Mouse (Mus musculus): Measurements from ENCODE around the gene Hlcs. TPM values are rescaled to one million over a fixed set of nuclear protein-coding genes. Genes with fewer than 3 reads are reported as not detected.
A peak's percentile ranks its signal among the peaks of the same experiment; 100 is the strongest.

Hlcs gene
- polyA plus RNA-seq, 1 experiment from 2014 or later: 7.2 TPM

- 29% methylated on average over 2 of the region's 2 CpGs for WGBS
- no peaks in the 10 kb centered on the region for H3K36me3 ChIP-seq (ENCODE audit: control insufficient read depth, insufficient read depth, low read length)
Observed at GRCm38 (mm10) chr16:94240190-94240589, 73.2 kb downstream of the Hlcs start.

GRCm38 (mm10) chr16:94239567-94239966 lies 73.8 kb downstream of the Hlcs start:
- ATAC-seq: no peak
- Histone ChIP-seq H3K9ac (ENCODE audit: low read depth, low read length) (no peak overlapping the region), H3K27ac (ENCODE audit: low read length) (no peak overlapping the region), H3K9me3 (ENCODE audit: control insufficient read depth, low read length) (no peaks in the 10 kb centered on the region), H3K4me3 (ENCODE audit: low read length) (no peak overlapping the region), H3K4me1 (ENCODE audit: control insufficient read depth, insufficient read depth, low read length) (no peaks in the 10 kb centered on the region; the same call in 1 of the 2 replicates), H3K27me3 (replicated peaks; ENCODE audit: control insufficient read depth, insufficient read depth, low read length) (no peaks in the 10 kb centered on the region), H3K36me3 (ENCODE audit: control insufficient read depth, insufficient read depth, low read length) (no peaks in the 10 kb centered on the region), H3K4me2 (ENCODE audit: low read depth, low read length) (no peak overlapping the region)
- 79% methylated on average over 6 of the region's 6 CpGs for WGBS

More at GRCm38 (mm10) chr16:94240190-94240589, 73.2 kb downstream of the Hlcs start:
- Histone ChIP-seq H3K4me2 (ENCODE audit: low read depth, low read length) (no peak overlapping the region), H3K9ac (ENCODE audit: low read depth, low read length) (no peak overlapping the region), H3K4me1 (ENCODE audit: control insufficient read depth, insufficient read depth, low read length) (no peaks in the 10 kb centered on the region; the same call in 1 of the 2 replicates), H3K27ac (ENCODE audit: low read length) (no peak overlapping the region), H3K4me3 (ENCODE audit: low read length) (no peak overlapping the region), H3K27me3 (replicated peaks; ENCODE audit: control insufficient read depth, insufficient read depth, low read length) (no peaks in the 10 kb centered on the region), H3K9me3 (ENCODE audit: control insufficient read depth, low read length) (no peaks in the 10 kb centered on the region)
- no peak for ATAC-seq

GRCm38 (mm10) chr16:94239146-94239545 lies 74.2 kb downstream of the Hlcs start:
- no peaks in the 10 kb centered on the region for H3K27me3 ChIP-seq (replicated peaks; ENCODE audit: control insufficient read depth, insufficient read depth, low read length)
- no peaks in the 10 kb centered on the region; the same call in 1 of the 2 replicates for H3K4me1 ChIP-seq (ENCODE audit: control insufficient read depth, insufficient read depth, low read length)
- WGBS: 89% methylated on average over 7 of the region's 7 CpGs
- no peak overlapping the region for H3K9ac ChIP-seq (ENCODE audit: low read depth, low read length)
- no peak overlapping the region for H3K27ac ChIP-seq (ENCODE audit: low read length)
- no peak overlapping the region for H3K4me3 ChIP-seq (ENCODE audit: low read length)
- ATAC-seq: no peak
- no peaks in the 10 kb centered on the region for H3K9me3 ChIP-seq (ENCODE audit: control insufficient read depth, low read length)
- H3K4me2 ChIP-seq (ENCODE audit: low read depth, low read length): no peak overlapping the region
- H3K36me3 ChIP-seq (ENCODE audit: control insufficient read depth, insufficient read depth, low read length): no peaks in the 10 kb centered on the region

GRCm38 (mm10) chr16:94237130-94237484 lies 76.3 kb downstream of the Hlcs start:
- no peak overlapping the region for H3K4me3 ChIP-seq (ENCODE audit: low read length)
- H3K36me3 ChIP-seq (ENCODE audit: control insufficient read depth, insufficient read depth, low read length): no peaks in the 10 kb centered on the region
- 55% methylated on average over 6 of the region's 6 CpGs for WGBS
- ATAC-seq: peak; percentile 63; the same call in 1 of the 2 replicates
- H3K4me2 ChIP-seq (ENCODE audit: low read depth, low read length): no peak overlapping the region
- H3K9ac ChIP-seq (ENCODE audit: low read depth, low read length): no peak overlapping the region
- H3K27ac ChIP-seq (ENCODE audit: low read length): no peak overlapping the region
- no peaks in the 10 kb centered on the region for H3K27me3 ChIP-seq (replicated peaks; ENCODE audit: control insufficient read depth, insufficient read depth, low read length)
- H3K4me1 ChIP-seq (ENCODE audit: control insufficient read depth, insufficient read depth, low read length): no peaks in the 10 kb centered on the region; the same call in 1 of the 2 replicates
- H3K9me3 ChIP-seq (ENCODE audit: control insufficient read depth, low read length): no peaks in the 10 kb centered on the region

GRCm38 (mm10) chr16:94236226-94237129 lies 76.9 kb downstream of the Hlcs start:
- H3K9ac ChIP-seq (ENCODE audit: low read depth, low read length): no peak overlapping the region
- H3K27me3 ChIP-seq (replicated peaks; ENCODE audit: control insufficient read depth, insufficient read depth, low read length): no peaks in the 10 kb centered on the region
- no peaks in the 10 kb centered on the region for H3K36me3 ChIP-seq (ENCODE audit: control insufficient read depth, insufficient read depth, low read length)
- ATAC-seq: 0 out of 2 replicates have a peak, but pooled peaks have one; percentile 36
- no peaks in the 10 kb centered on the region for H3K9me3 ChIP-seq (ENCODE audit: control insufficient read depth, low read length)
- H3K4me1 ChIP-seq (ENCODE audit: control insufficient read depth, insufficient read depth, low read length): no peaks in the 10 kb centered on the region; the same call in 1 of the 2 replicates
- H3K27ac ChIP-seq (ENCODE audit: low read length): no peak overlapping the region
- no peak overlapping the region for H3K4me3 ChIP-seq (ENCODE audit: low read length)
- WGBS: 50% methylated on average over 16 of the region's 16 CpGs
- no peak overlapping the region for H3K4me2 ChIP-seq (ENCODE audit: low read depth, low read length)

GRCm38 (mm10) chr16:94235718-94236117 lies 77.7 kb downstream of the Hlcs start:
- Histone ChIP-seq H3K9me3 (ENCODE audit: control insufficient read depth, low read length) (no peaks in the 10 kb centered on the region), H3K27ac (ENCODE audit: low read length) (no peak overlapping the region), H3K27me3 (replicated peaks; ENCODE audit: control insufficient read depth, insufficient read depth, low read length) (no peaks in the 10 kb centered on the region), H3K4me2 (ENCODE audit: low read depth, low read length) (no peak overlapping the region), H3K9ac (ENCODE audit: low read depth, low read length) (no peak overlapping the region), H3K4me3 (ENCODE audit: low read length) (no peak overlapping the region), H3K4me1 (ENCODE audit: control insufficient read depth, insufficient read depth, low read length) (no peaks in the 10 kb centered on the region; the same call in 1 of the 2 replicates), H3K36me3 (ENCODE audit: control insufficient read depth, insufficient read depth, low read length) (no peaks in the 10 kb centered on the region)
- WGBS: 81% methylated on average over 6 of the region's 6 CpGs
- ATAC-seq: no peak

GRCm38 (mm10) chr16:94234202-94234601 lies 79.2 kb downstream of the Hlcs start:
- Histone ChIP-seq H3K36me3 (ENCODE audit: control insufficient read depth, insufficient read depth, low read length) (no peaks in the 10 kb centered on the region), H3K27ac (ENCODE audit: low read length) (no peak overlapping the region), H3K4me2 (ENCODE audit: low read depth, low read length) (no peak overlapping the region), H3K9me3 (ENCODE audit: control insufficient read depth, low read length) (no peaks in the 10 kb centered on the region), H3K9ac (ENCODE audit: low read depth, low read length) (no peak overlapping the region), H3K27me3 (replicated peaks; ENCODE audit: control insufficient read depth, insufficient read depth, low read length) (no peaks in the 10 kb centered on the region), H3K4me3 (ENCODE audit: low read length) (no peak overlapping the region), H3K4me1 (ENCODE audit: control insufficient read depth, insufficient read depth, low read length) (no peaks in the 10 kb centered on the region; the same call in 1 of the 2 replicates)
- WGBS: 62% methylated on average over 4 of the region's 4 CpGs
- no peak; the same call in 1 of the 2 replicates for ATAC-seq

- no peak overlapping the region for H3K9ac ChIP-seq (ENCODE audit: low read depth, low read length)
- no peaks in the 10 kb centered on the region for H3K9me3 ChIP-seq (ENCODE audit: control insufficient read depth, low read length)
- no peak overlapping the region for H3K4me3 ChIP-seq (ENCODE audit: low read length)
- no peak for ATAC-seq
- H3K36me3 ChIP-seq (ENCODE audit: control insufficient read depth, insufficient read depth, low read length): no peaks in the 10 kb centered on the region
- no peaks in the 10 kb centered on the region; the same call in 1 of the 2 replicates for H3K4me1 ChIP-seq (ENCODE audit: control insufficient read depth, insufficient read depth, low read length)
- 75% methylated on average over 12 of the region's 12 CpGs for WGBS
- H3K27ac ChIP-seq (ENCODE audit: low read length): no peak overlapping the region
- H3K4me2 ChIP-seq (ENCODE audit: low read depth, low read length): no peak overlapping the region
- H3K27me3 ChIP-seq (replicated peaks; ENCODE audit: control insufficient read depth, insufficient read depth, low read length): no peaks in the 10 kb centered on the region
Observed at GRCm38 (mm10) chr16:94230909-94231575, 82.3 kb downstream of the Hlcs start.

- Histone ChIP-seq H3K36me3 (ENCODE audit: control insufficient read depth, insufficient read depth, low read length) (no peaks in the 10 kb centered on the region), H3K4me1 (ENCODE audit: control insufficient read depth, insufficient read depth, low read length) (no peaks in the 10 kb centered on the region; the same call in 1 of the 2 replicates), H3K9me3 (ENCODE audit: control insufficient read depth, low read length) (no peaks in the 10 kb centered on the region), H3K9ac (ENCODE audit: low read depth, low read length) (no peak overlapping the region), H3K27me3 (replicated peaks; ENCODE audit: control insufficient read depth, insufficient read depth, low read length) (no peaks in the 10 kb centered on the region), H3K4me2 (ENCODE audit: low read depth, low read length) (no peak overlapping the region), H3K27ac (ENCODE audit: low read length) (no peak overlapping the region), H3K4me3 (ENCODE audit: low read length) (no peak overlapping the region)
- ATAC-seq: no peak
- 90% methylated on average over 4 of the region's 4 CpGs for WGBS
Observed at GRCm38 (mm10) chr16:94230499-94230898, 82.9 kb downstream of the Hlcs start.
